In genomic region chr10:121946173-121946572, GRCm38 (mm10) we compare ENCODE assay signal across 8 mouse cellular contexts.
DNase-seq lines count a peak whose midpoint lies in the region; ATAC-seq lines count a peak whose summit lies in the region.
"Had no signal": no experiment of that assay in that cellular context is flagged by ENCODE, and none has a peak within 500 bp of the region (broad histone marks: within the 10 kb centered on the region; RNA-seq: fewer than 3 reads in every experiment).

No protein-coding gene starts in this region.

- H3K4me1 ChIP-seq in neural tube, embryonic 13.5 days (replicated peaks): no peaks in the 10 kb centered on the region; the same call in 1 of the 2 replicates
- H3K4me1 ChIP-seq in forebrain, embryonic 16.5 days (replicated peaks; ENCODE audit: control insufficient read depth, insufficient read depth, low read length): peaks cover 7% of the 10 kb centered on the region
- no peaks in the 10 kb centered on the region for H3K4me1 ChIP-seq in kidney, embryonic 15.5 days

- no peak overlapping the region for H3K27ac ChIP-seq in neural tube, embryonic 13.5 days (replicated peaks)
- no peak overlapping the region for H3K27ac ChIP-seq in forebrain, embryonic 16.5 days (ENCODE audit: low read length)
- no peak overlapping the region for H3K27ac ChIP-seq in kidney, embryonic 15.5 days
- H3K27ac ChIP-seq: limb, embryonic 13.5 days had no signal

- ATAC-seq in neural tube, embryonic 13.5 days (ENCODE audit: low read depth): peak; percentile 69; the same call in 1 of the 2 replicates
- ATAC-seq in forebrain, embryonic 16.5 days: peak; percentile 82
- no peak for ATAC-seq in kidney, embryonic 15.5 days (replicated peaks; ENCODE audit: low FRiP score)

- no peaks in the 10 kb centered on the region for H3K36me3 ChIP-seq in neural tube, embryonic 13.5 days
- no peaks in the 10 kb centered on the region for H3K36me3 ChIP-seq in forebrain, embryonic 16.5 days (ENCODE audit: control insufficient read depth, insufficient read depth)
- no peaks in the 10 kb centered on the region for H3K36me3 ChIP-seq in kidney, embryonic 15.5 days
- H3K36me3 ChIP-seq: limb, embryonic 13.5 days had no signal

- no peak overlapping the region for H3K4me3 ChIP-seq in neural tube, embryonic 13.5 days
- H3K4me3 ChIP-seq in forebrain, embryonic 16.5 days (replicated peaks; ENCODE audit: low read length): no peak overlapping the region
- H3K4me3 ChIP-seq in kidney, embryonic 15.5 days (replicated peaks): no peak overlapping the region
- H3K4me3 ChIP-seq: limb, embryonic 13.5 days had no signal

- H3K9me3 ChIP-seq in neural tube, embryonic 13.5 days: 0 out of 2 replicates have a peak, but pooled peaks cover 4% of the 10 kb centered on the region
- no peaks in the 10 kb centered on the region for H3K9me3 ChIP-seq in forebrain, embryonic 16.5 days (ENCODE audit: control insufficient read depth, low read length)
- no peaks in the 10 kb centered on the region for H3K9me3 ChIP-seq in kidney, embryonic 15.5 days (replicated peaks)
- H3K9me3 ChIP-seq: limb, embryonic 13.5 days had no signal

- H3K27me3 ChIP-seq in neural tube, embryonic 13.5 days: no peaks in the 10 kb centered on the region
- no peaks in the 10 kb centered on the region for H3K27me3 ChIP-seq in forebrain, embryonic 16.5 days (replicated peaks; ENCODE audit: control insufficient read depth, insufficient read depth, low read length)
- no peaks in the 10 kb centered on the region for H3K27me3 ChIP-seq in kidney, embryonic 15.5 days
- H3K27me3 ChIP-seq: limb, embryonic 13.5 days had no signal

- H3K4me2 ChIP-seq in neural tube, embryonic 13.5 days: no peak overlapping the region
- H3K4me2 ChIP-seq in forebrain, embryonic 16.5 days (ENCODE audit: low read length): no peak overlapping the region
- H3K4me2 ChIP-seq in kidney, embryonic 15.5 days: no peak overlapping the region
- H3K4me2 ChIP-seq: limb, embryonic 13.5 days had no signal

- H3K9ac ChIP-seq in neural tube, embryonic 13.5 days: no peak overlapping the region
- no peak overlapping the region for H3K9ac ChIP-seq in forebrain, embryonic 16.5 days (replicated peaks; ENCODE audit: low read depth, low read length)
- H3K9ac ChIP-seq in kidney, embryonic 15.5 days: no peak overlapping the region
- H3K9ac ChIP-seq: limb, embryonic 13.5 days had no signal

- DNase-seq in neural tube, embryonic 10.5 days (ENCODE audit: extremely low spot score, low spot score): no peak
- peak; percentile 59 to 72 for DNase-seq in left cerebral cortex, adult 18-20 months (ENCODE audit: low spot score in 2 of 2)
- peak; percentile 47 for DNase-seq in telencephalon, adult 2 months (ENCODE audit: low read depth, low spot score)
- DNase-seq in heart, postnatal 14 days: no peak

- WGBS in neural tube, embryonic 13.5 days: 88% methylated on average over 8 of the region's 8 CpGs
- WGBS in forebrain, embryonic 16.5 days: 56% methylated on average over 8 of the region's 8 CpGs
- 95% methylated on average over 8 of the region's 8 CpGs for WGBS in kidney, embryonic 15.5 days

- intact Hi-C loops in heart, postnatal 14 days (cut with DNase I): no loop called here

Comparison
In these comparisons a context has a peak if more than half of its experiments do, and no peak if none do; other contexts are left out.
1. DNase-seq: peak in left cerebral cortex, adult 18-20 months (2 of 2) and telencephalon, adult 2 months (single experiment); none in neural tube, embryonic 10.5 days (single experiment) and heart, postnatal 14 days (0 of 2).